Mouse (Mus musculus) heart, adult 2 months (tissue): ENCODE results near the gene Rps3.

Experiments used
- CTCF ChIP-seq: fragments of 200-600 bp; IDR thresholded peaks from 2 replicates; pipeline ENCODE4 v1.8.1; 2022; ENCODE audit warnings: antibody characterized with exemption, mild to moderate bottlenecking, moderate library complexity
- POLR2A ChIP-seq: fragments of 200-500 bp; IDR thresholded peaks from 2 replicates; pipeline ENCODE4 v1.6.1; 2011; ENCODE audit warnings: mild to moderate bottlenecking, low read depth, low read length, control low read depth; ENCODE audit not compliant: insufficient read depth

GRCm38 (mm10) chr7:99458849-99459248 lies 24.7 kb downstream of the Rps3 start:
- TF ChIP-seq CTCF = no peak
- TF ChIP-seq POLR2A = no peak
